Mouse (Mus musculus): ENCODE measurements around the gene Capn2. TPM values are rescaled to one million over a fixed set of nuclear protein-coding genes. Genes with fewer than 3 reads are reported as not detected.
A peak's percentile ranks its signal among the peaks of the same experiment; 100 is the strongest.

Capn2 gene
- polyA plus RNA-seq, 1 experiment from 2014 or later: 90.2 TPM

GRCm38 (mm10) chr1:182481646-182482295 is 35.6 kb downstream of the Capn2 start:
- no peaks in the 10 kb centered on the region for H3K27me3 ChIP-seq (replicated peaks)
- H3K4me2 ChIP-seq: no peak overlapping the region
- no peak for ATAC-seq (ENCODE audit: extremely low read depth, insufficient number of reproducible peaks, low FRiP score, low TSS enrichment)
- 76% methylated on average over 10 of the region's 10 CpGs for WGBS
- H3K9ac ChIP-seq: no peak overlapping the region
- H3K27ac ChIP-seq (replicated peaks): no peak overlapping the region
- H3K4me1 ChIP-seq: peaks cover 10% of the 10 kb centered on the region; the same call in 1 of the 2 replicates
- H3K4me3 ChIP-seq: no peak overlapping the region
- H3K36me3 ChIP-seq: peaks cover 98% of the 10 kb centered on the region
- H3K9me3 ChIP-seq: no peaks in the 10 kb centered on the region

- no peaks in the 10 kb centered on the region for H3K27me3 ChIP-seq (replicated peaks)
- H3K9ac ChIP-seq: no peak overlapping the region
- no peak overlapping the region for H3K4me3 ChIP-seq
- no peaks in the 10 kb centered on the region for H3K9me3 ChIP-seq
- H3K4me1 ChIP-seq: peaks cover 10% of the 10 kb centered on the region; the same call in 1 of the 2 replicates
- no peak overlapping the region for H3K27ac ChIP-seq (replicated peaks)
- no peak for ATAC-seq (ENCODE audit: extremely low read depth, insufficient number of reproducible peaks, low FRiP score, low TSS enrichment)
- no peak overlapping the region for H3K4me2 ChIP-seq
- peaks cover 97% of the 10 kb centered on the region for H3K36me3 ChIP-seq
- 86% methylated on average over 7 of the region's 7 CpGs for WGBS
Observed at GRCm38 (mm10) chr1:182481138-182481537, 36.3 kb downstream of the Capn2 start.

GRCm38 (mm10) chr1:182478935-182479334 is 38.5 kb downstream of the Capn2 start:
- WGBS: 71% methylated on average over 4 of the region's 4 CpGs
- Histone ChIP-seq H3K27ac (replicated peaks) (no peak overlapping the region), H3K4me1 (peaks cover 10% of the 10 kb centered on the region; the same call in 1 of the 2 replicates), H3K36me3 (peaks cover 99% of the 10 kb centered on the region), H3K9me3 (no peaks in the 10 kb centered on the region), H3K9ac (no peak overlapping the region), H3K4me3 (no peak overlapping the region), H3K27me3 (replicated peaks) (no peaks in the 10 kb centered on the region), H3K4me2 (no peak overlapping the region)
- ATAC-seq (ENCODE audit: extremely low read depth, insufficient number of reproducible peaks, low FRiP score, low TSS enrichment): no peak

- Histone ChIP-seq H3K4me1 (peaks cover 10% of the 10 kb centered on the region; the same call in 1 of the 2 replicates), H3K27ac (replicated peaks) (no peak overlapping the region), H3K9me3 (no peaks in the 10 kb centered on the region), H3K9ac (no peak overlapping the region), H3K27me3 (replicated peaks) (no peaks in the 10 kb centered on the region), H3K4me2 (no peak overlapping the region), H3K36me3 (peaks cover 99% of the 10 kb centered on the region), H3K4me3 (no peak overlapping the region)
- 74% methylated on average over 5 of the region's 5 CpGs for WGBS
- ATAC-seq (ENCODE audit: extremely low read depth, insufficient number of reproducible peaks, low FRiP score, low TSS enrichment): no peak
Observed at GRCm38 (mm10) chr1:182475005-182475796, 42.2 kb downstream of the Capn2 start.

GRCm38 (mm10) chr1:182465978-182466377 is 51.4 kb downstream of the Capn2 start:
- no peaks in the 10 kb centered on the region for H3K27me3 ChIP-seq (replicated peaks)
- no peak overlapping the region for H3K4me3 ChIP-seq
- no peak overlapping the region for H3K9ac ChIP-seq
- no peak overlapping the region for H3K27ac ChIP-seq (replicated peaks)
- peaks cover 59% of the 10 kb centered on the region for H3K36me3 ChIP-seq
- H3K9me3 ChIP-seq: no peaks in the 10 kb centered on the region
- 84% methylated on average over 4 of the region's 4 CpGs for WGBS
- H3K4me1 ChIP-seq: peaks cover 16% of the 10 kb centered on the region
- ATAC-seq (ENCODE audit: extremely low read depth, insufficient number of reproducible peaks, low FRiP score, low TSS enrichment): no peak
- H3K4me2 ChIP-seq: no peak overlapping the region

- peaks cover 55% of the 10 kb centered on the region for H3K36me3 ChIP-seq
- H3K27ac ChIP-seq (replicated peaks): peak overlapping the region; percentile 28; the same call in 1 of the 2 replicates
- peak overlapping the region; percentile 19; the same call in 1 of the 2 replicates for H3K9ac ChIP-seq
- no peak for ATAC-seq (ENCODE audit: extremely low read depth, insufficient number of reproducible peaks, low FRiP score, low TSS enrichment)
- H3K27me3 ChIP-seq (replicated peaks): no peaks in the 10 kb centered on the region
- no peak overlapping the region for H3K4me3 ChIP-seq
- no peak overlapping the region for H3K4me2 ChIP-seq
- no peaks in the 10 kb centered on the region for H3K9me3 ChIP-seq
- 56% methylated on average over 4 of the region's 4 CpGs for WGBS
- peaks cover 21% of the 10 kb centered on the region for H3K4me1 ChIP-seq
Observed at GRCm38 (mm10) chr1:182465309-182465708, 52.1 kb downstream of the Capn2 start.

- H3K9ac ChIP-seq: no peak overlapping the region
- no peaks in the 10 kb centered on the region for H3K27me3 ChIP-seq (replicated peaks)
- no peak overlapping the region for H3K4me2 ChIP-seq
- no peak for ATAC-seq (ENCODE audit: extremely low read depth, insufficient number of reproducible peaks, low FRiP score, low TSS enrichment)
- peak overlapping the region; percentile 71 for H3K27ac ChIP-seq (replicated peaks)
- peaks cover 43% of the 10 kb centered on the region for H3K36me3 ChIP-seq
- WGBS: 75% methylated on average over 10 of the region's 10 CpGs
- no peaks in the 10 kb centered on the region for H3K9me3 ChIP-seq
- H3K4me1 ChIP-seq: peaks cover 28% of the 10 kb centered on the region
- H3K4me3 ChIP-seq: no peak overlapping the region
Observed at GRCm38 (mm10) chr1:182461813-182462212, 55.6 kb downstream of the Capn2 start.

- ATAC-seq (ENCODE audit: extremely low read depth, insufficient number of reproducible peaks, low FRiP score, low TSS enrichment): no peak
- H3K36me3 ChIP-seq: peaks cover 41% of the 10 kb centered on the region
- 43% methylated on average over 7 of the region's 7 CpGs for WGBS
- H3K4me1 ChIP-seq: peaks cover 28% of the 10 kb centered on the region
- H3K4me2 ChIP-seq: no peak overlapping the region
- H3K4me3 ChIP-seq: no peak overlapping the region
- no peaks in the 10 kb centered on the region for H3K27me3 ChIP-seq (replicated peaks)
- H3K9ac ChIP-seq: no peak overlapping the region
- peak overlapping the region; percentile 71 for H3K27ac ChIP-seq (replicated peaks)
- H3K9me3 ChIP-seq: no peaks in the 10 kb centered on the region
Observed at GRCm38 (mm10) chr1:182461261-182461660, 56.1 kb downstream of the Capn2 start.

- 70% methylated on average over 13 of the region's 13 CpGs for WGBS
- Histone ChIP-seq H3K9me3 (no peaks in the 10 kb centered on the region), H3K4me1 (peaks cover 30% of the 10 kb centered on the region), H3K27ac (replicated peaks) (peak overlapping the region; percentile 71), H3K4me2 (no peak overlapping the region), H3K9ac (0 out of 2 replicates have a peak overlapping the region, but pooled peaks have one; percentile 5), H3K36me3 (peaks cover 46% of the 10 kb centered on the region), H3K27me3 (replicated peaks) (no peaks in the 10 kb centered on the region), H3K4me3 (no peak overlapping the region)
- ATAC-seq (ENCODE audit: extremely low read depth, insufficient number of reproducible peaks, low FRiP score, low TSS enrichment): no peak
Observed at GRCm38 (mm10) chr1:182460291-182461244, 56.8 kb downstream of the Capn2 start.

GRCm38 (mm10) chr1:182459436-182459835 is 58.0 kb downstream of the Capn2 start:
- Histone ChIP-seq H3K4me2 (no peak overlapping the region), H3K9ac (no peak overlapping the region), H3K9me3 (no peaks in the 10 kb centered on the region), H3K36me3 (peaks cover 52% of the 10 kb centered on the region), H3K4me3 (no peak overlapping the region), H3K27me3 (replicated peaks) (no peaks in the 10 kb centered on the region), H3K4me1 (peaks cover 36% of the 10 kb centered on the region), H3K27ac (replicated peaks) (no peak overlapping the region)
- no peak for ATAC-seq (ENCODE audit: extremely low read depth, insufficient number of reproducible peaks, low FRiP score, low TSS enrichment)
- WGBS: 82% methylated on average over 8 of the region's 8 CpGs

GRCm38 (mm10) chr1:182458556-182458955 is 58.9 kb downstream of the Capn2 start:
- Histone ChIP-seq H3K27me3 (replicated peaks) (no peaks in the 10 kb centered on the region), H3K9me3 (no peaks in the 10 kb centered on the region), H3K4me2 (no peak overlapping the region), H3K4me3 (no peak overlapping the region), H3K9ac (no peak overlapping the region), H3K4me1 (peaks cover 42% of the 10 kb centered on the region), H3K27ac (replicated peaks) (no peak overlapping the region), H3K36me3 (peaks cover 57% of the 10 kb centered on the region)
- 86% methylated on average over 19 of the region's 19 CpGs for WGBS
- no peak for ATAC-seq (ENCODE audit: extremely low read depth, insufficient number of reproducible peaks, low FRiP score, low TSS enrichment)
